8 mouse cellular contexts compared by ENCODE assay signal in genomic region chrX:12127106-12127670, GRCm38 (mm10). TPM values are rescaled to one million over a fixed set of nuclear protein-coding genes. Genes with fewer than 3 reads are reported as not detected.
DNase-seq lines count a peak whose midpoint lies in the region; ATAC-seq and TF ChIP-seq lines count a peak whose summit lies in the region.

No protein-coding gene starts in this region.

- peak overlapping the region; percentile 76 for H3K9ac ChIP-seq in hindbrain, embryonic 12.5 days
- H3K9ac ChIP-seq in midbrain, embryonic 16.5 days (ENCODE audit: low read depth, low read length) = peak overlapping the region; percentile 89

- H3K27me3 ChIP-seq in kidney, adult 2 months (replicated peaks; ENCODE audit: control insufficient read depth, insufficient read depth, low read length) = no peaks in the 10 kb centered on the region
- peaks cover 94% of the 10 kb centered on the region for H3K27me3 ChIP-seq in hindbrain, embryonic 12.5 days
- H3K27me3 ChIP-seq in midbrain, embryonic 16.5 days (ENCODE audit: control insufficient read depth, insufficient read depth, low read depth, low read length) = peaks cover 35% of the 10 kb centered on the region

- no peak for TF ChIP-seq CTCF in kidney, adult 2 months (conservative IDR thresholded peaks at IDR 0.05; ENCODE audit: insufficient read depth, insufficient read length, low read depth, low read length)

- TF ChIP-seq POLR2A in kidney, adult 2 months (IDR thresholded peaks at IDR 0.05; ENCODE audit: low read depth, low read length) = no peak

- H3K4me2 ChIP-seq in hindbrain, embryonic 12.5 days (replicated peaks) = peak overlapping the region; percentile 55
- peak overlapping the region; percentile 64 for H3K4me2 ChIP-seq in midbrain, embryonic 16.5 days (ENCODE audit: low read length)

- no peak for ATAC-seq in hindbrain, embryonic 12.5 days (ENCODE audit: low FRiP score)
- ATAC-seq in midbrain, embryonic 16.5 days = 0 out of 2 replicates have a peak, but pooled peaks have one; percentile 3

- H3K4me3 ChIP-seq in kidney, adult 2 months (ENCODE audit: insufficient read depth, low read depth, low read length) = peak overlapping the region; percentile 50
- peak overlapping the region; percentile 54 for H3K4me3 ChIP-seq in hindbrain, embryonic 12.5 days
- H3K4me3 ChIP-seq in midbrain, embryonic 16.5 days (ENCODE audit: low read depth, low read length) = peak overlapping the region; percentile 61

- no peaks in the 10 kb centered on the region for H3K9me3 ChIP-seq in hindbrain, embryonic 12.5 days (replicated peaks)
- no peaks in the 10 kb centered on the region for H3K9me3 ChIP-seq in midbrain, embryonic 16.5 days (replicated peaks; ENCODE audit: control insufficient read depth, low read length, poor library complexity, severe bottlenecking)

- intact Hi-C loops in left cerebral cortex, postnatal 14 days (cut with DNase I) = no loop called here

- WGBS in kidney, adult 2 months = 52% methylated on average over 24 of the region's 24 CpGs
- 2% methylated on average over 24 of the region's 24 CpGs for WGBS in hindbrain, embryonic 12.5 days
- 5% methylated on average over 24 of the region's 24 CpGs for WGBS in midbrain, embryonic 16.5 days

- H3K4me1 ChIP-seq in kidney, adult 2 months (ENCODE audit: control insufficient read depth, insufficient read depth, low read length) = peaks cover 9% of the 10 kb centered on the region
- H3K4me1 ChIP-seq in hindbrain, embryonic 12.5 days = peaks cover 59% of the 10 kb centered on the region
- H3K4me1 ChIP-seq in midbrain, embryonic 16.5 days (ENCODE audit: control insufficient read depth, insufficient read depth, low read length) = peaks cover 19% of the 10 kb centered on the region

- no peak for DNase-seq in kidney, adult 2 months
- DNase-seq in kidney, adult 11 months = no peak
- peak; percentile 8 for DNase-seq in R1 (ENCODE audit: low read depth, low spot score)
- no peak for DNase-seq in frontal cortex, postnatal 25 days (ENCODE audit: low spot score in 2 of 2)
- no peak for DNase-seq in thymus, adult 18-20 months
- DNase-seq in left cerebral cortex, postnatal 14 days (ENCODE audit: low spot score in 2 of 2) = no peak

- no peak overlapping the region for H3K27ac ChIP-seq in kidney, adult 2 months (ENCODE audit: insufficient read depth, low read depth, low read length)
- peak overlapping the region; percentile 95 for H3K27ac ChIP-seq in hindbrain, embryonic 12.5 days
- no peak overlapping the region for H3K27ac ChIP-seq in midbrain, embryonic 16.5 days (ENCODE audit: low read length)

- no peaks in the 10 kb centered on the region for H3K36me3 ChIP-seq in kidney, adult 2 months (ENCODE audit: control insufficient read depth, insufficient read depth, low read length)
- H3K36me3 ChIP-seq in hindbrain, embryonic 12.5 days = no peaks in the 10 kb centered on the region
- no peaks in the 10 kb centered on the region for H3K36me3 ChIP-seq in midbrain, embryonic 16.5 days (ENCODE audit: control insufficient read depth, insufficient read depth, low read length)

RNA-seq across cellular contexts. Expression of gene Bcor, which starts 33.0 kb away (rescaled TPM):
- 5.7 and 6.4 TPM in 2 replicates for polyA plus RNA-seq in kidney, adult 2 months (2012; rRNA removed)
- 23.7 and 26.9 TPM in 2 replicates for polyA plus RNA-seq in hindbrain, embryonic 12.5 days (2016; fragmentation: Nextera tagmentation; extraction: Ambion mirVana)
- polyA plus RNA-seq in midbrain, embryonic 16.5 days (2015; fragmentation: Nextera tagmentation; extraction: Ambion mirVana) = 14.7 and 16.8 TPM in 2 replicates
- 10 to 100 TPM; 27.1 to 27.4 TPM for total RNA-seq in left cerebral cortex, postnatal 14 days (2021)
